Mouse (Mus musculus) thymus, postnatal 4 days (tissue): ENCODE results near the gene Vmn1r85.

Experiments used
- DNase-seq: peaks from one replicate; pipeline ENCODE4 v3.0.0; 2021

Vmn1r85 gene

DNA sequence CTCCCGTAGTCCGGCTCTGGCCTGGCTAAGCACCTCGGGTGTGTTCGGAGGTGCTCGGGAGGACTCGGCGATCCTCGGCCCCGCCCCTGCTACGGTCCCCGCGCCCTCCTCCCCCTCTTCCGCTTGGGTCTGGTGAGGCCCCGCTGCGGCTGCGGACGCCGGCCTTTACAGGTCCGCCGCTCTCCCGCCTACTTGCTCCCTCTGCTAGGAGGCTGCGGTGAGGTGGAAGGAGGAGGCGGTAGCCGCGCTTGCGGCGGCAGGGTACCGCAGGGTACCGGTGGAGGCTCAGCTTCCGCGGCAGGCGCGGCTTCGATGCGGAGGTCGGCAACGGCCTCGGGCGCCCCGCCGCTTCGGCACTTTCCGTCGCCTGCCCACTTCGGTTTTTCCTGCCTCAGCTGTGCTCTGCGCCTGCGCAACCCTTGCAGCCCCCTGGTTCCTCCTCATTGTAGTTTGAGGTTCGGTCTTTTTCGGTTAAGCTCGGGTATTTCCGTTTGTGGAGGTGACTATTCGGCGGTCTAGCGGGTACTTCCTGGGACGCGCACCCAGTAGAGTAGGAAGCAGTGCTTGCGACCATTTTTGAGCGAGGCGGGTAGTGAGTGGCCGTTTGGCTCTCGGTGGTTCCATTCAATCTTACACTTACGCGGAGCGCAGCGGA lies 56.9 kb downstream of the Vmn1r85 start, which contains the start of gene Ube2m:
Gene Ube2m, minus strand, starts transcription at position 375 of the 655 bp plus-strand sequence.
- peak; percentile 100 for DNase-seq

GRCm38 (mm10) chr7:13037366-13037765 lies 57.6 kb downstream of the Vmn1r85 start:
- DNase-seq: no peak

- no peak for DNase-seq
Observed at GRCm38 (mm10) chr7:13036806-13037205, 58.2 kb downstream of the Vmn1r85 start.

GRCm38 (mm10) chr7:13035211-13035855 lies 59.6 kb downstream of the Vmn1r85 start:
- DNase-seq: peak; percentile 57

- DNase-seq: peak; percentile 98
Observed at GRCm38 (mm10) chr7:13034148-13034977, 60.6 kb downstream of the Vmn1r85 start, which contains the start of gene Chmp2a. Gene Chmp2a (minus strand): TSS chr7:13034807.

- no peak for DNase-seq
Observed at GRCm38 (mm10) chr7:13033451-13034147, 61.4 kb downstream of the Vmn1r85 start.
